Mouse (Mus musculus) ovary, postnatal 14 days (tissue): Measurements from ENCODE around the gene Npnt.

ENCODE experiments used
- DNase-seq: peaks from one replicate; pipeline ENCODE4 v3.0.0; 2022; ENCODE audit warnings: low spot score

Gene Npnt

GRCm38 (mm10) chr3:132856651-132857050 is 93.4 kb downstream of the Npnt start:
- no peak for DNase-seq

GRCm38 (mm10) chr3:132855458-132856212 is 94.5 kb downstream of the Npnt start:
- no peak for DNase-seq

GRCm38 (mm10) chr3:132854271-132854670 is 95.8 kb downstream of the Npnt start:
- no peak for DNase-seq

DNA sequence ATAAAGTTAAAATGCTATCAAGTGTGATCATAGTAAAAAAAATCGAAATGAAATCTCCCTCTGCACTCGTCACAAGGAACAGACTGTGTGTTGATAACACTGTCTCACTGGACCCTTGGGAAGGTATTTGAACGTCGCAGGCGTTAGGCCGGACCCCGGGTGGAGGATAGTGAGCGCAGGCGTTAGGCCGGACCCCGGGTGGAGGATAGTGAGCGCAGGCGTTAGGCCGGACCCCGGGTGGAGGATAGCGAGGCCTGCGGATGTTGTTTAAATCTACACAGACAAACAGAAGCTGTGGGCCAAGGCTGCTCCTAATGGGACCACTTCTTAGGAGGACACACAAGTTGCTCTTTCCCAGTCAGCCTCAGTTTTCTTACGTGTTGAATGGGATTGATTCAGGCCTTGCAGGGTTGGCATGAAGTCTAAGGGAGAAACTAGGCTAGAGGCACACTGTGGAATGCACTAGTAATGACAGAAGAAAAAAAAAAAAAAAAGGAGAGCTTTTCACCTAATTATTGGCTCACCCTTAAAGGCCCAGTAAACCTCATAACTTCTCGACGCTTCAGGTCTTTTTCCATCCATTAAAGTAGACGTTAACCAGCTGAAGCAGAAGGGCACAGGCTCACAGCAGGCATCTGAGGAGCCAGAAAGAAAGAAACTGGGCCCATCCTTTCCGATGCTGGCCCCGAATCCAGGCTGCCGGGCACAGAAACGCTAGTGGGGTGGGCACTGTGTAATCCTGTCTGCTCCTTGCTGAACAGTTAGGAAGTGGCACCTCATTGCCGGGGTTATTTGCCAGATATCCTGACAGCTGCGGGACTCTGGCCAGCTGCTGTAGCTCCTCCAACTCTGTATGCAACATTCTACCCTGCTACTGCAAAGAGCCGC is 98.0 kb downstream of the Npnt start:
- DNase-seq: no peak

DNA sequence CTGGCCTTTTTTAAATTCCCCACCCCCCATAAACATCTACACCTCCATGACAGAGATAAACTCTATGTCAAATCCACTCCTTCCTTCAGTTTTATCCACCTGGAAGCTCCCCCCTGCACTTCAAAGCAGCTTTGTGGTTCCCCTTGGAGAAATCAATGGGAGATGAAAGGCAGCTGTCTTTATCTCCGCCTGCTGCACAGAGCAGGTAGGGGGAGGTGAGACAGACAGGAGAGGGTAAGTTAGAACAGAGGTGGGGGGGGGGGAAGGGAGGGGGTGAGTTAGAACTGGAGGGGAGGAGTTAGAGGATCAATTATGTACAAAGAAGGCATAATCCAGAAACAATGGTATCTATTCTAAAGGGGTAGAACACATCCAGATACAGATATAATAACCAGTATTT is 98.7 kb downstream of the Npnt start:
- DNase-seq: no peak

GRCm38 (mm10) chr3:132850431-132850830 is 99.7 kb downstream of the Npnt start:
- no peak for DNase-seq

DNA sequence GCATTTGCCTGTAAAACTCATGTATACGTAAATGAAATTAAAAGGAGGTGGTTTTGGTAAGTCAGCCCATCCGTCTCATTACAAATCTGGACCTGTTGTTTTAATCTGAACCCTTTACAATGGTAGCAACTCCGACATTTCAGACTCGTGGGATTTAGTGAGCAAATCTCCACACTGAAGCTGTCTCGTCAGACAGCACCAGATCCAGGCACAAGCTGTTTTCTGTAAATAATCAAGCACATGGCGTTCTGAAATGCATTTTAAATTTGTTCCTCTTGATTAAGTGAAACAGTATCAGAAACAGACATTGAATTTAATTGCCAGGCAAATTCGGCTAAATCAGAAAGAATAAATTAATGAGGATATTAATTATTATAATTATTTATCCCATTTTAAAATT is 100.4 kb downstream of the Npnt start:
- no peak for DNase-seq

- DNase-seq: no peak
Measured at GRCm38 (mm10) chr3:132842676-132843075, 107.4 kb downstream of the Npnt start.

DNA sequence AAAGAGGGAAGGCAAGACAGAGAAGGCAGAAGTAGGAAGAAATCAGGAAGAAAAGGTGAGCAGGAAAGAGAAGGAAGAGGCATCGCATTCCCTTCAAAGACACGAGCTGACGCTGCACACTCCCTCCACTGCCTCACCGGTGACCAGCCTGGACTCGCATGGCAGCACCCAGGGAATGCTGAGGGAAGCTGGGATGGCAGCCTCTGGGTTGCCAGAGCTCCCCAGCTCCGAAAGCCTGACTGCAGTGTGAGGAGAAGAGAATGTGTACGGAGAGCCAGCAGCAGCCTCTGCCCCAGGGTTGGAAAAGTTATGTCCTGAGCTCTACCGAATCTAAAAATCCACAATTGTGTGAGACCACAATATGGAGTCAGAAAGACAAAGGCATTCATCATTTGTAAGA is 110.6 kb downstream of the Npnt start:
- no peak for DNase-seq

DNA sequence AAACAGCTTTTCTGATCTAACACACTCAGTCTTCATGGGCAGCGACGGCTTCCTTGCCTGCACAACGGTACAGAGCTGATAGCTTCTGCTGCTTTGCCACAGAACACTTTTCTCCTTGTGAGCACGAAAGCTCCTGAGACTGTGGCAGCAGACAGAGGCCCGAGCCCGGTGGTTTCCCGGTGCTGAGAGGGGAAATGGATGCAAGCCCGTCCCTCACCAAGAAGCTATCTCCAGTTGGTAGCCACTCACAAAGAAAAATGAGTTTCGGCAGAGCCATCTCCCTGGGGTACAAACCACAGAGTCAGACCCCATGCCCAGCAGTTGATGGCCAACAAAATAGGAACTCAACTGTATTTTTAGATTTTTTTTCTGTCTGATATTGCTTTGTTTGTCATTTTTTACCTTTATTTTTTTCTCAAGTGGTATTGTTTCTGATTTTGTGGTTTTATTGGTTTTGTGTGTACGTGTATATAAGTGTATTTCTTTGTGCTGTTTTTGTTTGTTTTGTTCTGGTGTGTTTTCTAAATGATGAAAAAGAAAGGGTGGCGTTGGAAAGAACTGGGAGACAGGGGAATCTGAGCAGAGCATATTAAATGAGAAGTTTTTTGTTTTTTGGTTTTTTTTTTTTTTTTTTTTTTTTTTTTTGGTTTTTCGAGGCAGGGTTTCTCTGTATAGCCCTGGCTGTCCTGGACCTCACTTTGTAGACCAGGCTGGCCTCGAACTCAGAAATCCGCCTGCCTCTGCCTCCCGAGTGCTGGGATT is 111.3 kb downstream of the Npnt start:
- no peak for DNase-seq

DNA sequence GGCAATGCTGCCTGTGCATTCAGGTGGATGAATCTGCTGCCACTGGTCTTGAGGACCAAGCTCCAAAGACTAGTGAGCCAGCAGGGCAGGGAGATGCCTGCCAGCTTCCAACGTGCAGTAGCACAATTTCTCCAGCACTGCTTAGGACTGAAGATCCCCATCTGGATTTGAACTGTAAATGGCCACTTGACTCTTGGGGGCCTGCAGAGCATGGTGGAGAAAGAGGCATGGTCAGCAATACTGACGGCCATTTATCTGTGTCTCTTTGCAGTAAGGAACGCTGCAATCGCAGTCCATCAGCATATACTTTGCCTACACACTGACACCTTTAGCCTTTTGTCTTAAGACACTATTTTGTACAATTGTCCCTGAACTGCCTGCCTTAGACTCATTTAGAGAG is 113.0 kb downstream of the Npnt start:
- DNase-seq: no peak

GRCm38 (mm10) chr3:132835118-132835794 is 114.8 kb downstream of the Npnt start:
- no peak for DNase-seq
